In genomic region chr5:110873160-110873559, GRCm38 (mm10) we compare ENCODE assay signal across 21 mouse cellular contexts. TPM values are rescaled to one million over a fixed set of nuclear protein-coding genes. Genes with fewer than 3 reads are reported as not detected.
DNase-seq lines count a peak whose midpoint lies in the region; ATAC-seq and TF ChIP-seq lines count a peak whose summit lies in the region.
"Had no signal": no experiment of that assay in that cellular context is flagged by ENCODE, and none has a peak within 500 bp of the region (broad histone marks: within the 10 kb centered on the region; RNA-seq: fewer than 3 reads in every experiment).

No protein-coding gene starts in this region.

- no peaks in the 10 kb centered on the region for H3K36me3 ChIP-seq in hindbrain, embryonic 15.5 days
- no peaks in the 10 kb centered on the region for H3K36me3 ChIP-seq in neural tube, embryonic 14.5 days (ENCODE audit: control insufficient read depth, insufficient read depth, low read length)
- H3K36me3 ChIP-seq: intestine, embryonic 15.5 days had no signal

- H3K9ac ChIP-seq in hindbrain, embryonic 15.5 days: no peak overlapping the region
- no peak overlapping the region for H3K9ac ChIP-seq in neural tube, embryonic 14.5 days (replicated peaks; ENCODE audit: low read depth, low read length)
- H3K9ac ChIP-seq: heart, embryonic 13.5 days; intestine, embryonic 15.5 days had no signal

- no peaks in the 10 kb centered on the region for H3K9me3 ChIP-seq in hindbrain, embryonic 15.5 days
- H3K9me3 ChIP-seq in neural tube, embryonic 14.5 days (ENCODE audit: control insufficient read depth, low read length): no peaks in the 10 kb centered on the region
- H3K9me3 ChIP-seq: heart, embryonic 13.5 days; intestine, embryonic 15.5 days had no signal

- no peak overlapping the region for H3K4me3 ChIP-seq in hindbrain, embryonic 15.5 days
- no peak overlapping the region for H3K4me3 ChIP-seq in neural tube, embryonic 14.5 days (ENCODE audit: low read depth, low read length)
- H3K4me3 ChIP-seq: gastrocnemius, adult 2 months; heart, embryonic 13.5 days; intestine, embryonic 15.5 days; myocyte had no signal

- peak; percentile 15 for DNase-seq in heart, adult 11 months
- DNase-seq in heart, adult 18-20 months: no peak
- DNase-seq in brain, embryonic 14.5 days (ENCODE audit: low read depth): peak; percentile 87
- DNase-seq in layer of hippocampus, postnatal 36 days: no peak
- DNase-seq in thymus, postnatal 25 days: no peak
- DNase-seq: adrenal gland, postnatal 14 days; cerebellum, adult 18-20 months; cerebellum, postnatal 36 days; gastrocnemius, adult 2 months; kidney, postnatal 36 days; lung, adult 18-20 months; lung, postnatal 14 days; retina, postnatal 1 day; thymus, postnatal 36 days had no signal

- 49% methylated on average over 6 of the region's 6 CpGs for WGBS in hindbrain, embryonic 15.5 days
- WGBS in neural tube, embryonic 14.5 days: 53% methylated on average over 6 of the region's 6 CpGs

- H3K27ac ChIP-seq in hindbrain, embryonic 15.5 days (replicated peaks): peak overlapping the region; percentile 69
- H3K27ac ChIP-seq in neural tube, embryonic 14.5 days (ENCODE audit: low read depth, low read length): peak overlapping the region; percentile 66; the same call in 1 of the 2 replicates
- H3K27ac ChIP-seq: gastrocnemius, adult 2 months; heart, embryonic 13.5 days; intestine, embryonic 15.5 days had no signal

- peak overlapping the region; percentile 1; the same call in 1 of the 2 replicates for H3K4me2 ChIP-seq in hindbrain, embryonic 15.5 days
- H3K4me2 ChIP-seq in neural tube, embryonic 14.5 days (ENCODE audit: low read depth, low read length): no peak overlapping the region; the same call in 1 of the 2 replicates
- H3K4me2 ChIP-seq: heart, embryonic 13.5 days; intestine, embryonic 15.5 days; liver, embryonic 11.5 days had no signal

- no peaks in the 10 kb centered on the region for H3K27me3 ChIP-seq in hindbrain, embryonic 15.5 days
- H3K27me3 ChIP-seq in neural tube, embryonic 14.5 days (ENCODE audit: control insufficient read depth, insufficient read depth, low read length): no peaks in the 10 kb centered on the region
- H3K27me3 ChIP-seq: CH12.LX; heart, embryonic 13.5 days; intestine, embryonic 15.5 days had no signal

- TF ChIP-seq CTCF in brain, embryonic 14.5 days (IDR thresholded peaks at IDR 0.05; ENCODE audit: borderline replicate concordance, extremely low read depth, insufficient read depth, insufficient read length): no peak

- H3K4me1 ChIP-seq in hindbrain, embryonic 15.5 days (replicated peaks): peaks cover 25% of the 10 kb centered on the region
- H3K4me1 ChIP-seq in neural tube, embryonic 14.5 days (ENCODE audit: control insufficient read depth, insufficient read depth, low read length): peaks cover 5% of the 10 kb centered on the region; the same call in 1 of the 2 replicates

- ATAC-seq in hindbrain, embryonic 15.5 days (ENCODE audit: low FRiP score, low read depth): no peak; the same call in 1 of the 2 replicates
- ATAC-seq in neural tube, embryonic 14.5 days (ENCODE audit: low read depth): no peak
- ATAC-seq: intestine, embryonic 15.5 days had no signal

- TF ChIP-seq POLR2A in brain, embryonic 14.5 days (IDR thresholded peaks at IDR 0.05; ENCODE audit: borderline replicate concordance, extremely low read depth, insufficient read depth, insufficient read length, poor library complexity, severe bottlenecking): no peak

RNA-seq across cellular contexts. Expression of gene Ttc28, which starts 6.4 kb away (rescaled TPM):
- total RNA-seq in heart, adult 18-20 months (2021): 10 to 100 TPM; 12.4 to 13.0 TPM
- polyA plus RNA-seq in brain, embryonic 14.5 days (2012; rRNA removed): 23.2 and 39.8 TPM in 2 replicates
- polyA plus RNA-seq in hindbrain, embryonic 15.5 days (2015; fragmentation: Nextera tagmentation; extraction: Ambion mirVana): 19.1 and 20.5 TPM in 2 replicates
- 33.5 and 37.6 TPM in 2 replicates for polyA plus RNA-seq in neural tube, embryonic 14.5 days (2014; fragmentation: Nextera tagmentation; extraction: Ambion mirVana)
- total RNA-seq in layer of hippocampus, postnatal 36 days (2021): 10 to 100 TPM; 12.7 to 13.0 TPM

RNA-seq across cellular contexts. Expression of gene Chek2, which starts 33.4 kb away (rescaled TPM):
- total RNA-seq in heart, adult 18-20 months (2021): 1 to 10 TPM; 2.1 to 2.3 TPM
- 6.3 and 12.2 TPM in 2 replicates for polyA plus RNA-seq in brain, embryonic 14.5 days (2012; rRNA removed)
- 8.3 and 9.5 TPM in 2 replicates for polyA plus RNA-seq in hindbrain, embryonic 15.5 days (2015; fragmentation: Nextera tagmentation; extraction: Ambion mirVana)
- 3.6 and 4.3 TPM in 2 replicates for polyA plus RNA-seq in neural tube, embryonic 14.5 days (2014; fragmentation: Nextera tagmentation; extraction: Ambion mirVana)
- total RNA-seq in layer of hippocampus, postnatal 36 days (2021): 1 to 10 TPM; 1.8 to 2.5 TPM

RNA-seq across cellular contexts. Expression of gene Hscb, which starts 33.6 kb away (rescaled TPM):
- 10 to 100 TPM; 16.4 to 21.0 TPM for total RNA-seq in heart, adult 18-20 months (2021)
- polyA plus RNA-seq in brain, embryonic 14.5 days (2012; rRNA removed): 7.9 and 9.0 TPM in 2 replicates
- polyA plus RNA-seq in hindbrain, embryonic 15.5 days (2015; fragmentation: Nextera tagmentation; extraction: Ambion mirVana): 9.6 and 12.2 TPM in 2 replicates
- polyA plus RNA-seq in neural tube, embryonic 14.5 days (2014; fragmentation: Nextera tagmentation; extraction: Ambion mirVana): 7.9 and 9.2 TPM in 2 replicates
- total RNA-seq in layer of hippocampus, postnatal 36 days (2021): 10 to 100 TPM; 11.7 to 16.2 TPM

Comparison
In these comparisons a context has a peak if more than half of its experiments do, and no peak if none do; other contexts are left out.
1. DNase-seq: peak in heart, adult 11 months (single experiment) and brain, embryonic 14.5 days (single experiment); none in heart, adult 18-20 months (0 of 2), layer of hippocampus, postnatal 36 days (0 of 2) and thymus, postnatal 25 days (single experiment).